Mouse (Mus musculus) lung, adult 18-20 months (tissue): Measurements from ENCODE around the gene Cngb1.

ENCODE experiments used
- DNase-seq, 2 experiments: peaks; one replicate each; pipeline ENCODE4 v3.0.0; 2022; ENCODE audit warnings: mixed read lengths in 2 of 2

Cngb1 gene

DNA sequence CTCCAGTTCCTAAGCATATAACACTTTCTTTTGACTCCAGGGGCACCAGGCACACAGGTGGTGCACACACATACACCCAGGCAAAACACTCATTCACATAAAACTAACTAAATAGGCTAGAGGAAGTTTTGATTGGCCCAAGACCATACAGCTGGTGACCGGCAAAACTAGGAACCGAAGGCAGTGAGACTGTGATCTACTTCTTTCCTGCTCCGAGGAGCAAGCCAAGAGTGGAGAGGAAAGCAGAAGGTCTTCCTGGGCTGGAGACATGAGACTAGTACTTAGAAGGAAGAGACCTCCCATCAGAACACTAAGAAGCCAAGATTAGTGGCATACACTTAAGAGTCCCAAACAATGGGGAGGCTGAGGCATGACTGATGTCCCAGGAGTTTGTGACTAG is 16.8 kb upstream of the Cngb1 start:
- no peak for DNase-seq

DNA sequence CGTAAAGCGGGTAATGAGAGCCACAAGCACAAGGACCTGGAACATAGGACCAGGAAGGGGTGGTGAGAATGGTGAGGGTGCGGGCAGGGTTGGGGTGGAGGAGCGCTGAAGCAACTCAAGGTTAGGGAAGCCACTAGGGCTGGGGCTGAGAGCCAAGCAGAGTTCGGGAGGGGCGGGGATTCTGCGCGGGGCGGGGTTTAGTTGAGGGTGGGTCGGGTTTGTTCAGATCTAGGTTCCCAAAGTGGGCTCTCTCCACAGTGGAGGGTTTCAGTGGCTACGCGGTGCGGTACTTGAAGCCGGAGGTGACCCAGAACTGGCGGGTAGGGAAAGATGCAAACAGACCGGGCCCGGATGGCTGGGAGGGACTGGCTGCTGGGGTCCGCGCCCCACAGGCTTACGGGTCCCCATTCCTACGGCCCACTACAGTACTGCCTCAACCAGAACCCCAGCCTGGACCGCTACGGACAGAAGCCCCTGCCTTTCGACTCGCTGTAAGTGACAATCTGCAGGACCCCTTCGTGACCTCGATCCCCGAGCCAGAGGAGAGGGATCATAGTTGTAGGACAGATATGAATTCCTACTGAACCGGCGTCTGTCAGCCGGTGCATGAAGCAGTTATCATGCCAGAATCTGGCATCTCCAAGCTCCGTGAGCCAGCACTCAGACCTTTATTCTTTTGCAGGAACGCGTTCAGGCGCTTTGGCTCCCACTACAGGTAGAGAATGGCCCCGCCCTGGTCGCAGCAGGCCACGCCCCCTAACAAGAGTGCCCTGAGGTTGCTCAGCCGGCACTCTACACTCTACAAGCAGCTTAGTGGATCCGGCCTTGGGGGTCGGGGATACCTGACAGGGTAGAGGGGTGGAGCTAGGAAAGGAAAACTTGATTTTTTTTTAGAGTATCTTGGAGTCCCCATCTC is 14.1 kb upstream of the Cngb1 start:
- DNase-seq: peak; percentile 86 to 90

DNA sequence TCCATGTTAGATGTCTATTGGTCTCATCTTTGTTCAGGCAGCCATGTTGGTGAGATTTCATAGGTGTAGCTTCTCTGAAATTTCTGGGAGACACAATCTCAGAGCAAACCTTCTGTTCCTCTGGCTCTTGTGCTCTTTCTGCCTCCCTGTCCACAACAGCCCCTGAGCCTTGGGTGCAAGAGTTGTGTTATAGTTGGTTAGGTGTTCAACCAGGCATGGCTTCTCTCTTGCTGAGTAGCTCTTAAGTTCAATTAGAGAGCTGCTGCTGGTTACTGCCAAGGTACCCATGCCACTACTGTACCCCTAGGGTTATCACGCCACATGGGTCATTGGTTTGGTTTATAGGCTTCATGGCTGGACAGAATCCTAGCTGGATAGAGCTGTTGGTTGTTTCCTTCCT is 9.0 kb upstream of the Cngb1 start:
- no peak for DNase-seq

DNA sequence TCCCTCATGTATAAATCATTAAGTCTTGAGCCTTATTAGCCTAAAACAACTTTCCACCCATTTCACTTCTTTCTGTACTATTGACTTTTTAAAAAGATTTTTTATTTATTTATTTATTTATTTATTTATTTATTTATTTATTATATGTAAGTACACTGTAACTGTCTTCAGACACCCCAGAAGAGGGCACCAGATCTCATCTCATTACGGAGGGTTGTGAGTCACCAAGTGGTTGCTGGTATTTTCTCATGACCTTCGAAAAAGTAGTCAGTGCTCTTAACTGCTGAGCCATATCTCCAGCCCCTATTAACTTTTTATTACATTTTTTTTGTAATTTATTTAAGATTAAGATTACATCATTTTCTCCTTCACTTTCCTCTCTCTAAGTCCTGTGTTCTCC is 8.3 kb upstream of the Cngb1 start:
- no peak for DNase-seq

DNA sequence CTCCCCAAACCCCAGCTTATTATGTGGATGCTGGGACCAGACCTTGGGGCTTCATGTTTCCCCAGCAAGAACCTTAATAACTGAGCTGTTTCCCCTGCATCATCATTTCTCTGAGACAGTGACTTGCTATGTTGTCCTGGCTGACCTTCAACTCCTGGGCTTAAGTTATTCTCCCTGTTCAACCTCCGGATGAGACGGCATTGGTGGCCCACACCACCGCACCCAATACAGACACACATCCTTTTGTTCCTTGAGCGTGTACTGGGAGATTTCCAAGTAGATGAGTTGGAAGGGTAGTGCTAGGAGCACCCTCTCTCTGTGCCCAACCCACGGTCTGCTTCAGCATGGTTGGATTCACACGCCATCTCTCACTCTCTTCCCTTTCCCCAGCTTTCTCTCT is 7.5 kb upstream of the Cngb1 start:
- DNase-seq: peak in 1 of 2 experiments; percentile 27

DNA sequence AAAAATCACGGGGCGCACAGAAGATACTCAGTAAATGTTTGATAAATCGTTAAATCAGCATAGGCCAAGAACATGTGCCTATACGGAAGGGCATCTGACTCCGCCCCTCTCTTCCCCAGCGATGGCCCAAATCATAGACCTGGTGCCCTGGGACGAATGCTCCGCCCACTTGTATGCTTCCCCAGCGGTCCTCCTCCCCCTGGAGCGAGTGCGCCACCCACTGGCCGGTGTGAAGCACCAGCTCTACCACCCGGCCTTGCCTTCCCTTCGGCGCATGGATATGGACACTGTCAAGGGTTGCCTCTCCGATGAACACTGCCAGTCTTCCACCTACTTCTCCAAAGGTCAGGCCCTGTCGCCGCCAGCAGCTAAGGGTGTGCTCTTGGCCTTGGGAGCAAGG is 6.5 kb upstream of the Cngb1 start:
- peak in 1 of 2 experiments; percentile 36 for DNase-seq

DNA sequence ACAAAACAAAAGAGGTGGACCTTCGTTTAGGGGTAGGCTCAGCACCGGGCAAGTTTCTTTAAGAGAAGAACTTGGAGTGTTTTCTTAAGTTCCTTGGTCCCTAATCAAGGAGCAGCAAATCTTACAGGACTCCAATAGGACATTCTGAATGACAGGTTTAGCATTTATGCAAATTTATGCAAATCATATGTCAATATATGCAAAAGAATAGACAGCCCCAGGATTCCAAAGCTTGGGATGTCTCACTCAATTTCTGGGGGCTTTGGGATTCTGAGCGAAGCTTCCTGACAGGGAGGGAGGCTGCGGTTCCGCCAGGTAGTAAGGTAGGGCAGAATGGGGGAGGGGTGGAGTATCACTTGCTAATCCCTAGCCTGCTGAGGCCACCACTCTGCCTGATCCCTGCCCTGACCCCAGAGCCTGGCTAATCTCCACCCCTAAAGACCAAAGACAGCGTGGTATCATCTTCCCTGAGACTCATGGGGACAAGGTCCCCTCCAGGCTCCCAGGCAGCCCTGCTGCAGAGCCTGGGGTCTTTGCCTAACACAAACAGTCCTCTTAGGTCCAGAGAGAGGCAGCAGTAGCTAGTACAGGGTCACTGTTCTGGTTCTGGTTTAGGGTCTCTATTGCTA is 4.1 kb upstream of the Cngb1 start, which contains the start of gene Tepp:
TSS of gene Tepp (plus strand) at position 225 of the 629 bp plus-strand sequence.
- DNase-seq: no peak

DNA sequence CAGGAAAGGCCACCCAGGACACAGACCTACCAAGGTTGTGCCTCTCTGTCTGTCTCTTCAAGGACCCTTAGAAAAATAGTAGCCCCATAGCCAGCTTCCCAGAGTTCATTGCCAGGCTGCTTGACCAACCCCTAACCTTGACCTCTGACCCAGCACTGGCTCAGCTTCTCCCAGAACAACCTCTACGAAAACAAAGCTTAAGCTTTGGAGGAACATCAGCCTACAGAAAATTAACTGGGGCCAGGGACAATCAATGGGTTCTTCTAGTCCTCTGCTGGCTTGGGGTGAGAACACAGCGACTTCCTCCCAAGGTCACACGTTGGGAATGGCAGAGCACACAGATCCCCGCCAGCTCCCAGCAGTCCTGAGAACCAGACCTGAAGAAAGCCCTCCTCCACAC is 859 bp downstream of the Cngb1 start:
- no peak for DNase-seq

DNA sequence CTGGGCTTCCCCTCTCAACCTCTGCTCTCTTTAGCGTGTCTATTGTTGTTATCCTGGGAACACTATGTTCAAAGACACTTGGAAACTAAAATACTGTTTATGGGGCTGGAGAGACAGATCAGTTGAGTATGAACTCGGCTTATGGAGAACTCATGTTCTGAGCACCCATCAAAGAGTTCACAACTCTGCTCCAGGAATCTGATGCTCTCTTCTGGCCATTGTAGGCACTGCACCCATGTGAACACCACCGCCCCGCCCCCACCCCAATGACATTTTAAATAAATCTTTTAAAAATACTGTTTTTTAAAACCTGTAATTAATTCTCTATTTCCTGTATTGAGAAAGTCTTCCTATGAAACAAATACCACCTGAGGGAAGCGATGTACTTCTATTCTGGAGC is 4.0 kb downstream of the Cngb1 start:
- DNase-seq: peak; percentile 17 to 46

DNA sequence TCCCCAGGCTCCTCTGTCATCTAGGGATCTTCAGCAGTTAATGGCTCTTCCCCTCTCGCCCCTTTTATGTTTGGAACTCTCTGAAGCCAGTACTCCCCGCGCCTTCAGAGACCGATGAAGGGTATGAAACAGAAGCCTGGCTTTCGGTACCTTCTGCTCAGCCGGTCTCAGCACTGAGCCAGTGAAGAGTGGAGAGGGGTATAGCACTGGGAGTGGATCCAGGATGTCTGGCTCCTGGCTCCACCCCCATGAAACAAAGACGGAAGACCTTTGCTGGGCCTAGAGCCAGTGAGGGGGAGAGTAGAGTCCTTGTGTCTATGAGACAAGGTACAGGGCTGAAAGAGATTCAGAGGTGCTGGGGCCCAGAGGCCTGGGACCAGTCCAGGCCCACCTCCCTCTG is 12.5 kb downstream of the Cngb1 start:
- DNase-seq: peak; percentile 28 to 59

DNA sequence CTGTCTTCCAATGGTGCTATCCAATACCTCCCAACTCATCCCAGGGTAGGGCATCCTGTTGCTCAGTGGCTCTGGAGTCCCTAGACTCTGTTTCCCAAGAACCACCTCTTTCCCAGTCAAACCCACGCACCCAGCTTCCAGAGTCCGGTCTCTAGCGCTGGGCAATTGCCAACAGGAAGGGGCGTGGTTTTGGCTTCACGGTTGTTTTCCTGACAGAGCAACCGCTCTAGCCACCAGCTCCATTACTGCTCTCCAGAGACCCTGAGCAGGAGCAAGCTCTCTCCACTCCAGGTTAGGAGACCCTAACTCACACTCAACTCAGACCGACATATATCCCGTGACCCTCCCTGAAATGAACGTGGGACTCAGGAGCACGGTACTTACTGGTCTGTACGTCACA is 13.2 kb downstream of the Cngb1 start:
- DNase-seq: peak; percentile 85 to 89

DNA sequence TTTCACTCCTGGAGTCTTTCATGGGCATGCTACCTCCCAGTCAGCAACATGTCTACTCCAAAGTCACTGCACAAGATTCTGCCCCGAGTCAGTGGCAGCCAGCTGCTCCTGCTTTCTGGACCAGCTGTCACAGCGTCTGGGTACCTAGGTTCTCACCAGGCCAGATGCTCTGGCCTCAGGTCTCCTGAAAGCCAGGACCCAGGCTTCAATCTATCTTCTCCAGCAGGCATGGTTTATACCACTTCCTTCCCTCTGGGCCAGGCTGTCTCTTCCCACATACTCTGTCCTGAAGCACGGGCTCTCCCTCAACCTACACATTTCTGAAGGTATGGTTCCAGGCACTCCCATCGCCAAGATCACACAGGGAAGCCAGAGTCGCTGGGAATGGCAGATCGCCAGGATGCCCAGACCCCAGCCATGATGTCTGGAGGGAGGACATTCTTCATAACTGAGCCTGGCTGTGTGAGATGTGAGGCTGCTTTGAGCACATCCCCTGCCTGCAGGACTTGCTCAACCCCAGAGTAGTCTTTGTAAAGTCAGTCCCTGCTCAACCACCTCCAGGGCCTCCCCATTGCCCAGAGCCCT is 17.2 kb downstream of the Cngb1 start:
- no peak for DNase-seq

DNA sequence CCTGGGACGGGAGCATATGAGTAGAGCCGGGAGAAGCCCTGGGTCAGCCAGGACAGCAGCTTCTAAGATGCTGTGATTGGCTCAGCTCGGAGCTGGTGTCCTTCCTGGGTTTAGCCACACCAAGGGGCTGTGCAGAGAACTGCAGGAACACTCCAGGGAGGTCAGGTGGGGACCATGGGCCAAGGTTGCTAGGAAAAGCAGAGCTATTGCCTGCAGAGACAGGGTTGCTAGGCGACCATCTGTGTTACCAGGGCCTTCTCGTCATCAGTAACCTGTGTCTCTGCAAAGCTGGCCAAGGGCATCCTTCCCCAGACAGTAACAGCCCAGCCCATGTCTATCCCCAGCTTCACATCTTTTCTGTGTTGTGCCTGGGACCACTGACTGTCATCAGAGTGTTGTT is 24.9 kb downstream of the Cngb1 start:
- DNase-seq: no peak

DNA sequence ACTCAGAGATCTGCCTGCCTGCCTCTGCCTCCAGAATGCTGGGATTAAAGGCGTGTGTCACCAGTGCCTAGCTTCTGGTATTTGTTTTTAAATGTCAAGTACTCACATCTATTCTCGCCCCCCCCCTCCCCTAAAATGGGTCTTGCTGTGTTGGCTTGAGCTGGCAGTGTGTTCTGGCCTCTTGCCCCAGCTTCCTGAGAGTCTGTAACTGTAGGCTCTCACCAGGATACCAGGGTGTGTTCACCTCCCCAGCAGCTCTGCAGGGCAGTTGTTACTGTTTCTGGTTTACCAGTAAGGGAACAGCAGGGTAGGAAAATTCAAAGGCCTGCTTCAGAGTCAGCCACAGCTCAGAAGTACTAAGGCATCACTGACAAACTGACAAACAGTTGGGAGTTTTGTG is 33.5 kb downstream of the Cngb1 start:
- peak; percentile 62 to 76 for DNase-seq

DNA sequence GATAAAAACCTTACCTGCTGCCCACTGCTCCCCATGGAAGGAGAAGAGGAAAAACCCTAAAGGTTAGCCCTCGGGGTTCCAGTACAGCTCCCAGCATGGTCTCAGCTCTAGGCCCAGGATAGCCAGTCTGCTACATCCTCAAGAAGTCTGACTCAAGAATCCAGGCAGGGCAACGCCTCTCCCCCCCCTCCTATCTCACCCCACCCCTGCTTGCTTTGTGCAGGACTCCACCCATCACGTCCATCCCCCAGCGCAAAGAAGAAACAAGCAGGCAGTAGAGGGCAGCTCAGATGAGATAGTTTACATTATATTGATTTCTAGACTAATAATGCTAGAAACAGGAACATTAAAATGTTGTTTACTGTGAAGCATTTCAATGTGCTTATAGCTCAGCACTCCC is 34.5 kb downstream of the Cngb1 start:
- peak in 1 of 2 experiments; percentile 16 for DNase-seq

DNA sequence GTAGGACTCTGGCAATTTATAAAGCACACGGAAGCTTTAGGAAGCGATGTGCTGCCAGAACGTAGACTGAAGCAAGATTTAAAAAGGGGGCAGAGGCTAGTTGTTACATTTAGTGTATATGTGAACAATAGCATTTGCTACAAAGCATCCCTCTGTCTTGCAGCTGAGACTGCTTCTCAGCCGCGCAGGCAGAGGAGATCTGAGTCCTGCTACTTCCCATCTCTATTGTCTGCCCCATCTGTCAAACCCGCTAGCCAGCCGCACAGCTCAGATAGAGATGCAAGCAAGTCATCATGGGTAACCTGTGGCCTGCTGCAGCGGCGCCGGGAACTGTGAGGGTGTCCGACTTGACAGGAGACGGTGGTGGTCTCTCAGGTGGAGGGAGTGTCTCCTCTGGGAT is 35.9 kb downstream of the Cngb1 start:
- no peak for DNase-seq

DNA sequence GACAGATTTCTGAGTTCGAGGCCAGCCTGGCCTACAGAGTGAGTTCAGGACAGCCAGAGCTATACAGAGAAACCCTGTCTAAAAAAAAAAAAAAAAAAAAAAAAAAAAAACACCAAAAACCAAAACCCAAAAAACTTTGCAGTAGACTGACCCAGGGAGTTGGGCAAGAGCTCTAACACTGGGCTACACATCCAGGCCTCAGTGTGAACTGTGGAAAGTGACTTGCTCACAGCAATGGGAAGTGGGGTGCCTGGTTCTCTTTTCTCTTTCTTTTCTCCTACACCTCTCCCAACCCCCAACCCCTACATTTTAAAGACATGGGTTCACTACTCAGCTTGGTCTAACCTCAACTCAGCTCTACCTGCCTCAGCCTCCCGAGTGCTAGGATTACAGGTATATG is 44.2 kb downstream of the Cngb1 start:
- DNase-seq: no peak

DNA sequence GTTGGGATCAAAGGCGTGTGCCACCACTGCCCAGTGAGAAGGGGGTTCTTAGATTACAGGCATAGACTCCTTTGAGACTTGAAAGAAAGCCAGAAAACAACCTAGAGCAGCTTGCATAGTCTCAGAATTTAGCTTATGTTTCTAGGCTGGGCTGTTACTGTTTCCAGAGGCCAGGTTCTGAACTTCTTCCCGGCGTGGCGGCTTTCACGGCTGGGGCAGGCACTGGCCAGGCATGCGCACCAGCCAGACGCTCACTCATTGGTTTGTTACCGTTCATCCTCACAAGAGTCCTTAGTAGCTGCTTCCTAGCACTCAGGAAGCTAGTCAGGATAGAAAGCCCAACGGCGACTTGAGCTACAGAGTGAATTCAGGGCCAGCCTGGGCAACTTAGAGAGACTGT is 50.8 kb downstream of the Cngb1 start:
- no peak for DNase-seq

DNA sequence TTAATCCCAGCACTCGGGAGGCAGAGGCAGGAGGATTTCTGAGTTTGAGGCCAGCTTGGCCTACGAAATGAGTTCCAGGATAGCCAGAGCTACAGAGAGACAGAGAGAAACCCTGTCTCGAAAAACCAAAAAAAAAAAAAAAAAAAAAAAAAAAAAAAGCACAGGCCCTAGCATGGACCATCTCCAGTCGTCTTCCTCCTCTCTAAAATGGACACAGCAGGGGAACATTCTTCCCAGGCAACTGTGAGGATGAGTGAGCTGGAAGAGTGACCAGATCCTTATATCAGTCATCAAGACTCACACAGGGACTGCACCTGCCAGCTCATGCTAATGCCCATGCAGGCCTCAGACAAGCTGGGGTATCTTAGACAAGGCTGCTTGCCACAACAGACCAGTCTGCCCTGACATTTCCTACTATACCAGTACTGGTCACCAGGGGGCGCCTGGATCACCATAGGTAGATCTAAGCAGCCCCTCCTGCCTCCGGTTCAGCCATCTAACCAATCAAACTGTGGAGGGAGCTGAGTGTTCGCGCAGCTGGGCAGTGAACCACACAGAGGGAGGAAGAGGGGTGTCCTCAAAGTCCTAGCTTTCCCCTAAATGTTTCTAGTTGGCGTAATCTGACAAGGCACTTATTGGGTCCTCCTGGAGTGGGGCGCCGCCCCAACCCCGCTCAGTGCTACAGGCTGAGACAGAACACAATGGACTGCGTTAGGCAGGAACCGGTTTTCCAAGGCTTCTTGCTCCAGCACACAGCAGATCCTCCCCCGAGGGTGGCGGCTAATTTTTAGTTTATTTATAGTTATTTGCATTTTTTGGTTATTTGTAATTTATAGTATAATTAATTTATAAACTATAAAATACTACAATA is 51.6 kb downstream of the Cngb1 start:
- DNase-seq: peak; percentile 94 to 97

DNA sequence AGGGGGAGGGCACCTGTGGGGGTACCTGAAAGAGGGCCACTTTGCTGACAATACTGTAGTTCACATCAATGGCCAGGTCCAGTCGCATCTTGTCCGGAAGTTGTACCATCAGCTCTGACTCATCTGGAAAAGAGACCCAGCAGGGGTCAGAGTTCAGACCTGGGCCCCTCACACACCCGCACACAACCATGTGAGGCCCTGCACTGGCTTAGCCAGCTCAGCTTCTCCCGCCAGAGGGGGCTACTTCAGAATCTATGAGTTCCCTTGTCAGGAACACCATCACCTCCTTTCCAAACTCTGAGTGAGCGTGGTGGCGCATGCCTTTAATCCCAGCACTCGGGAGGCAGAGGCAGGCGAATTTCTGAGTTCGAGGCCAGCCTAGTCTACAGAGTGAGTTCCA is 54.3 kb downstream of the Cngb1 start:
- no peak for DNase-seq

DNA sequence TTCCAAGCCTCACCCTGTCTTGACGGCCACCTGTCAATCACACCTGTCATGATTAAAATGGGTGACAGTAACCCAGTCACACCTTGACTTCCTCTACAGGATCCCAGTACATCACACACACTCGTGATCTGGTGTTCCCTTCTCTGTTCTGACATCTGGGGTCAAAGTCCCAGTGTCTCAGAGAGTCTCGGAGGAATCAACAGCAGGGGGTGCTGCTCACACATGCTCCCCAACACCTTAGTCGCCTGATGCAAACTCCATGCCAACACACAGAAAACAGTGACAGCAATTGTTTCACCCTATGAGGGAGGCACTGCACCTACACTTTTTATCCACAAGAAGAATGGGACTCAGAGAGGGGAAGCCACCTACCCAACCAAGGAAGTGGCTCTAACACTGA is 56.5 kb downstream of the Cngb1 start:
- no peak for DNase-seq

DNA sequence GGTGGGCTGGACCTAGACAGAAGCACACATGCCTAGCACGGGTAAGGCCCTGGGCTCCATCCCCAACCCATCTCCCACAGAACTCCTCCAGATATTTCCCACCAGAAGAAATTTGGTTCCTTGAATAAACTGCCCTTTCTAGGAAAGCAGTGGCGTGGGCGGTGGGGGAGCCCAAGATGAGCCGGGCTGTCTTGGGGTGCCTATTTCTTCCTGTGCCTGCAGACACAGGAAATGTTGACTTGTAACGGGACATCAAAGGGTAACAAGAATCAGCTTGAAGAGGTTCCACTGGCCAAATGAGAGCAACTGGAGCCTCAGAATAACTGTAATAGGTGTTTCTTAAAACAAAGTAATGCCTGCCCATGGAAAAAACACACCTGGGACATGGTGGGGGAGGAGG is 59.1 kb downstream of the Cngb1 start:
- DNase-seq: no peak

DNA sequence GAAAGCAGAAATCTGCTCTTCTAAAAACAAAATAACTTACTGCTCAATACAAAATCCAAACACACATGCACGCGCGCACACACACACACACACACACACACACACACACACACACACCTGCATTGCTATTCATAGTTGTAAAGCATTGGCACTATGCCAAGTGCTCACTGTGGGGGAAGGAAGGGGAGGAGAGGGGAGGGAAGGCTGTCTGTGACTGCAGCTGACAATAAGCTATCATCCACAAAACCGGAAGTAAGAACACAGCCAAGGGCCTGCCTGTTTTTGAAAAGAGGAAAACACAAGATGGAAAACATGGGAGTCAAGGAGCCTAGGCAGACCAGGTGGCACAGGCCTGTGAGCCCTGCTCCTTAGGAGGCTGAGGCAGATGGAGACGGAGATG is 61.2 kb downstream of the Cngb1 start:
- DNase-seq: peak; percentile 30 to 58
